Mouse (Mus musculus): Measurements from ENCODE around the gene Mprip.

GRCm38 (mm10) chr11:59805256-59805655 lies 144.2 kb downstream of the Mprip start:
- TF ChIP-seq GATA1 (IDR thresholded peaks at IDR 0.05; ENCODE audit: low read length) (no peak), TAL1 (IDR thresholded peaks at IDR 0.05; ENCODE audit: low read length) (no peak)

Measured in erythroblast, embryonic 14.5 days (primary cell).